Comparison of ENCODE assay signal across 8 mouse cellular contexts in the genomic region with DNA sequence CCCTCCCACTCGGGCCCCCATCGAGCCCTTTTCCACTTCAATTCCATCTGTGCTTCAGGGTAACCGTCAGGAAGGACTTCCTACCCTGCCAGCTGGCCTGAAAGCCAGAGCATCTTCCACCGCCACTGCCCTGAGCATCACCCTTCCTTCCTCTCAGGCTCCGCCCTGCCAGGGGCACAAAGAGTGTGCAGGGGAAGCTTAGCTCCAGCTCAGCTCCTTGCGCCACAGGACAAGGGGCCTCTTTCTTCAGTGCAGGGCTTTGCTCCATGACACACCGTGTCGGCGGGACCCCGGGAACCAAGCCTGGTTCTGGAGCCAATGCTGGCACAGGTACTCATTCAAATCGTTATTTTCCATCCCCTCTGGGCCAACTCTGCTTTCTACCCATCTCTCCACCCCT.
DNase-seq lines count a peak whose midpoint lies in the region; ATAC-seq lines count a peak whose summit lies in the region.
"Had no signal": no experiment of that assay in that cellular context is flagged by ENCODE, and none has a peak within 500 bp of the region (broad histone marks: within the 10 kb centered on the region; RNA-seq: fewer than 3 reads in every experiment).

No protein-coding gene starts in this region.

- H3K36me3 ChIP-seq in kidney, embryonic 14.5 days (ENCODE audit: control insufficient read depth, insufficient read depth, low read length) = no peaks in the 10 kb centered on the region
- no peaks in the 10 kb centered on the region for H3K36me3 ChIP-seq in embryonic facial prominence, embryonic 11.5 days (replicated peaks; ENCODE audit: control insufficient read depth, insufficient read depth, low read depth, low read length)
- no peaks in the 10 kb centered on the region for H3K36me3 ChIP-seq in hindbrain, embryonic 13.5 days

- ATAC-seq in kidney, embryonic 14.5 days (ENCODE audit: low FRiP score, low TSS enrichment) = 0 out of 2 replicates have a peak, but pooled peaks have one; percentile 43
- ATAC-seq in embryonic facial prominence, embryonic 11.5 days (replicated peaks; ENCODE audit: insufficient number of reproducible peaks, low FRiP score, low TSS enrichment, low read depth) = no peak
- no peak for ATAC-seq in hindbrain, embryonic 13.5 days (ENCODE audit: low FRiP score)

- no peak overlapping the region; the same call in 1 of the 2 replicates for H3K4me2 ChIP-seq in kidney, embryonic 14.5 days (replicated peaks; ENCODE audit: low read depth, low read length)
- H3K4me2 ChIP-seq in embryonic facial prominence, embryonic 11.5 days (ENCODE audit: low read depth, low read length) = 0 out of 2 replicates have a peak overlapping the region, but pooled peaks have one; percentile 7
- H3K4me2 ChIP-seq in hindbrain, embryonic 13.5 days = 0 out of 2 replicates have a peak overlapping the region, but pooled peaks have one; percentile 8

- 55% methylated on average over 11 of the region's 11 CpGs for WGBS in kidney, embryonic 14.5 days
- 22% methylated on average over 11 of the region's 11 CpGs for WGBS in embryonic facial prominence, embryonic 11.5 days
- 42% methylated on average over 11 of the region's 11 CpGs for WGBS in hindbrain, embryonic 13.5 days

- no peak overlapping the region for H3K9ac ChIP-seq in kidney, embryonic 14.5 days (ENCODE audit: low read depth, low read length)
- peak overlapping the region; percentile 18 for H3K9ac ChIP-seq in embryonic facial prominence, embryonic 11.5 days (replicated peaks; ENCODE audit: low read length)
- no peak overlapping the region for H3K9ac ChIP-seq in hindbrain, embryonic 13.5 days

- H3K4me3 ChIP-seq in kidney, embryonic 14.5 days (ENCODE audit: low read length) = no peak overlapping the region
- H3K4me3 ChIP-seq in embryonic facial prominence, embryonic 11.5 days (ENCODE audit: low read depth, low read length) = no peak overlapping the region
- H3K4me3 ChIP-seq in hindbrain, embryonic 13.5 days = no peak overlapping the region
- H3K4me3 ChIP-seq: myocyte had no signal

- H3K27ac ChIP-seq in kidney, embryonic 14.5 days (ENCODE audit: low read depth, low read length) = no peak overlapping the region
- H3K27ac ChIP-seq in embryonic facial prominence, embryonic 11.5 days (replicated peaks; ENCODE audit: low read depth, low read length) = no peak overlapping the region
- no peak overlapping the region for H3K27ac ChIP-seq in hindbrain, embryonic 13.5 days

- peaks cover 8% of the 10 kb centered on the region; the same call in 1 of the 2 replicates for H3K4me1 ChIP-seq in kidney, embryonic 14.5 days (ENCODE audit: control insufficient read depth, insufficient read depth, low read length)
- H3K4me1 ChIP-seq in embryonic facial prominence, embryonic 11.5 days (ENCODE audit: control insufficient read depth, insufficient read depth, low read length) = peaks cover 5% of the 10 kb centered on the region; the same call in 1 of the 2 replicates
- peaks cover 17% of the 10 kb centered on the region for H3K4me1 ChIP-seq in hindbrain, embryonic 13.5 days (replicated peaks)

- DNase-seq in kidney, adult 9 months = no peak
- no peak for DNase-seq in embryonic facial prominence, embryonic 11.5 days (ENCODE audit: low spot score)
- DNase-seq in lung, postnatal 4 days = peak; percentile 65 to 73
- DNase-seq in left cerebral cortex, adult 11 months (ENCODE audit: low spot score) = no peak
- DNase-seq in frontal cortex, adult 2 months (ENCODE audit: extremely low spot score in 1 of 2, low spot score in 1 of 2) = no peak

- no peaks in the 10 kb centered on the region for H3K9me3 ChIP-seq in kidney, embryonic 14.5 days (ENCODE audit: control insufficient read depth, low read length)
- H3K9me3 ChIP-seq in embryonic facial prominence, embryonic 11.5 days (replicated peaks; ENCODE audit: control insufficient read depth, low read length) = no peaks in the 10 kb centered on the region
- no peaks in the 10 kb centered on the region for H3K9me3 ChIP-seq in hindbrain, embryonic 13.5 days

- H3K27me3 ChIP-seq in kidney, embryonic 14.5 days (ENCODE audit: control insufficient read depth, insufficient read depth, low read length) = no peaks in the 10 kb centered on the region
- H3K27me3 ChIP-seq in embryonic facial prominence, embryonic 11.5 days (ENCODE audit: control insufficient read depth, insufficient read depth, low read length) = no peaks in the 10 kb centered on the region
- peaks cover 30% of the 10 kb centered on the region for H3K27me3 ChIP-seq in hindbrain, embryonic 13.5 days

Comparison
In these comparisons a context has a peak if more than half of its experiments do, and no peak if none do; other contexts are left out.
1. DNase-seq: peak in lung, postnatal 4 days (2 of 2); none in kidney, adult 9 months (single experiment), embryonic facial prominence, embryonic 11.5 days (single experiment), left cerebral cortex, adult 11 months (single experiment) and frontal cortex, adult 2 months (0 of 2).